Mouse (Mus musculus): Measurements from ENCODE around the gene Gast. TPM values are rescaled to one million over a fixed set of nuclear protein-coding genes. Genes with fewer than 3 reads are reported as not detected.
"Not testable (repeated sequence)": the region's sequence is repeated elsewhere in the genome, so short reads cannot be mapped to it uniquely, and the experiment has no call there.

Gene Gast
- total RNA-seq, 2 experiments from 2014 or later: not detected

GRCm38 (mm10) chr11:100355972-100356818 is 22.0 kb downstream of the Gast start, which contains the start of gene Hap1:
Hap1 (minus strand) TSS chr11:100356128.
- DNase-seq (ENCODE audit: low spot score in 2 of 2): peak; percentile 66 to 76
- intact Hi-C loops (cut with DNase I): loop anchor here (5.0 kb wide), 1 partner anchor 116 kb away; the partner anchor contains the start of gene Klhl11

GRCm38 (mm10) chr11:100356819-100357211 is 22.6 kb downstream of the Gast start:
- DNase-seq (ENCODE audit: low spot score in 2 of 2): no peak
- intact Hi-C loops (cut with DNase I): loop anchor here (5.0 kb wide), 1 partner anchor 115 kb away; the partner anchor contains the start of gene Klhl11

GRCm38 (mm10) chr11:100357408-100357807 is 23.2 kb downstream of the Gast start:
- intact Hi-C loops (cut with DNase I): loop anchor here (5.0 kb wide), 1 partner anchor 115 kb away; the partner anchor contains the start of gene Klhl11
- DNase-seq (ENCODE audit: low spot score in 2 of 2): no peak

DNA sequence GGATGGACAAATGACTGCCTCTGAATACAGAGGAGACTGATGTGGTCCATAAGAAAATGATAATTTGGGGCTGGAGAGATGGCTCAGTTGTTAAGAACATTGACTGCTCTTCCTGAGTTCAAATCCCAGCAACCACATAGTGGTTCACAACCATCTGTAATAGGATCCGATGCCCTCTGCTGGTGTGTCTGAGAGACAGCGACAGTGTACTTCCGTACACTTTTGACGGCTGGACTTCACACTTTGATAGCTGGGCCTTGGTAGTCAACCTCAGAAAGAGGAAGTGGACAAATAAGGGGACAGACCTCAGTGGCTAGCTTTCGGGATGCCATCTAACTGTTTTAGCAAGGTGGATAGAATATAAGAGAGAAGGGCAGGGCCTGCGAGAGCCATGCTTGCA is 26.0 kb downstream of the Gast start:
- intact Hi-C loops (cut with DNase I): no loop called here
- no peak for DNase-seq (ENCODE audit: low spot score in 2 of 2)

- DNase-seq (ENCODE audit: low spot score in 2 of 2); intact Hi-C loops (cut with DNase I): not testable (repeated sequence)
Measured at GRCm38 (mm10) chr11:100361059-100361458, 26.9 kb downstream of the Gast start.

DNA sequence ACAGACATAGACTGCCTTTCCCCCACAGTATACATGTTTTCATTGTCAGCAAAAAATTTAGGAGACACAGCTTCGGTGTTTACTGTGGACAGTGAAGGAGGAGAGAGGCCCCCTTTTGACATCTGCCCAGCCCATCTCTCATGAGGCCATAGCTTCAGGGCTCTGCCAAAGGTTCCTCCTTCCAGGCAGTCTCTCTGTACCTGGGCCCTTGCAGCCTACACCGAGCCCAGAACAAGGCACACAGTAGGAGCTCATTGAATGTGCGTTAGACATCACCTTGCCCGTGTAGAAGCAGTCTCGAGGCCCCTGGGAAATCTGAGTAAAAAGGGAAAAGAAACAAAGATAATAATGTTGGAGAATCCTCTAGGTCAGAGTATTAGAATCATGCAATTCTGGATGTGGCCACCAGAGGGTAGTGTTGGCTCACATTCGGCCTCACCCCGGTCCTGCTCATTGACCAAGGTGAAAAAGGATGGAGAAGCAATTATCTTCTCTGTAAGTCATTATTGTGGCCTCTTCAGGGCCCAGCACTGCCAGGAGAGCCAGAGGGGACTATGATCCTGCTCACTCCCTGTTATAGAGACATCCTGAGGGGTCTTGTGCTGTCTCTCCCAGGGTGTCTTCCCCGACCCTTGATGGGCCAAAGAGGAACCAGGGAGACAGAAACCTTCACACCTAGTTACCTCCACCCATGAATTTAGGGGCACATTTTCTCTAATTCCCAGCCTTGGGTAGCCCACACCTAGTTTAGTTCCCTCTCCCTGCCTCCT is 28.2 kb downstream of the Gast start:
- peak; percentile 75 to 87 for DNase-seq (ENCODE audit: low spot score in 2 of 2)
- intact Hi-C loops (cut with DNase I): loop anchor here (2.0 kb wide), 1 partner anchor 46 kb away; no protein-coding TSS in a partner anchor

- intact Hi-C loops (cut with DNase I): loop anchor here (2.0 kb wide), 1 partner anchor 46 kb away; no protein-coding TSS in a partner anchor
Measured at GRCm38 (mm10) chr11:100362979-100363562, 28.9 kb downstream of the Gast start.

DNA sequence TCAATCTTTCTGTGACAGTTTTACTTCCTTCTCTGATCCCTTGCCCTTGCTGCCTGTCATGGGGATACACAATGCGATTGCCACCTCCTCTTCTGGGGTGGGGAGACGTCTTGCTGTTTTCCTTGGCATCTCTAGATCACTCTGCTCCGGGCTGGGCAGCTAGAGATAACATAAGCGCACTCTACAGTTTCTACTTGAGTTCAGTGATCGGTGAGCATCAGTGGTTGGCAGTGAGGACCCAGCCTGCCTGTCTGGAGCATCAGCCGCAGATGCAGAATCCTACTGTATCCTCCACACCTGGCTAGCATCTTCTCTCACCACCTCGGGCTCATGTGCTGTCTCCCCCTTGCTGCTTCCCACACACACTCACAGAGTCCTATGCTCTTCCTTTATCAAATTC is 34.9 kb downstream of the Gast start:
- intact Hi-C loops (cut with DNase I): no loop called here
- no peak for DNase-seq (ENCODE audit: low spot score in 2 of 2)

More at GRCm38 (mm10) chr11:100362979-100363562, 28.9 kb downstream of the Gast start:
- DNase-seq (ENCODE audit: low spot score in 2 of 2): peak; percentile 63 to 71

- DNase-seq (ENCODE audit: low spot score in 2 of 2): no peak
- intact Hi-C loops (cut with DNase I): no loop called here
Measured at GRCm38 (mm10) chr11:100369822-100370221, 35.6 kb downstream of the Gast start.

DNA sequence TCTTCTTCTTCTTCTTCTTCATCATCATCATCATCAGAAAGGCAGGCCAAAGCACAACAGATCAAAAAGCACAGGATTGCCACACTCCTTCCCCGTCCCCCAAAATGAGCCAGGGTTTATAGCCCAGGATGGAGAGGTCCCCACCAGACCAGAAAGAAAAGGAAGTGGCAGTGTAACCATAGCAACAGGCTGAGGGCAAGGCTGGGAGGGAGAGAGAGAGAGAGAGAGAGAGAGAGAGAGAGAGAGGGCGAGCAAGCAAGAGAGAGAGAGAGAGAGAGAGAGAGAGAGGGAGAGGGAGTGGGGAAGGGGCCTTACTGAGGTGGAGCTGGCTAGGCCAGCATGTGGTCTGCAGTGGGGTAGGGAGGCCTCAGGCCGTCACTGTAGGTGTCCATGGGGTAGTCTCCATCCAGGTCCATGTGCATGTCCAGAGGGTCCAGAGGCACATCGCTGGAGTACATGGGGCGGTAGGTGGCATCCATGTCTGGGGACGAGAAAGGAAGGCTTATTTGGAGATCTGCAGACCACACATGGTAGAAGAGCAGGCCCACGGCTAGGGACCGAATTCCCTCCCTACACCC is 37.9 kb downstream of the Gast start:
- no peak for DNase-seq (ENCODE audit: low spot score in 2 of 2)
- intact Hi-C loops (cut with DNase I): no loop called here

DNA sequence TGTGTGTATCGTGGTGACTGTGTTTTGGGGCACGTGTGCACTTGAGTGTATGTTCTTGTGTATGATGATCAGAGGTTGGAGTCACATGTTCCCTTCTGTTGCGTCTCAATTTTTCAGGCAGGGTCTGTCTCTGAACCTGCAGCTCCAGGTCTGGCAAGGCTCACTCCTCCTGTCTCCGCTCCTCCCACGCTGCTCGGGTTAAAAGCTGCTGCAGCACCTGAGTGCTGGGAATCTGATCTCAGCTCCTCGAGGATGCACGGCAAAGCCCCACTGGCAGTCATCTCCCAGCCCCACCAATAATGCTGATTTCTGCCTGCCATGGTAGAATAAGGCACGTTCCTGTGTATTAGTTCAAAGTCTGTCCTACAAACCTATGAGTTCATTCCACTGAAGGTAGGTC is 40.9 kb downstream of the Gast start:
- intact Hi-C loops (cut with DNase I): no loop called here
- DNase-seq (ENCODE audit: low spot score in 2 of 2): no peak

DNA sequence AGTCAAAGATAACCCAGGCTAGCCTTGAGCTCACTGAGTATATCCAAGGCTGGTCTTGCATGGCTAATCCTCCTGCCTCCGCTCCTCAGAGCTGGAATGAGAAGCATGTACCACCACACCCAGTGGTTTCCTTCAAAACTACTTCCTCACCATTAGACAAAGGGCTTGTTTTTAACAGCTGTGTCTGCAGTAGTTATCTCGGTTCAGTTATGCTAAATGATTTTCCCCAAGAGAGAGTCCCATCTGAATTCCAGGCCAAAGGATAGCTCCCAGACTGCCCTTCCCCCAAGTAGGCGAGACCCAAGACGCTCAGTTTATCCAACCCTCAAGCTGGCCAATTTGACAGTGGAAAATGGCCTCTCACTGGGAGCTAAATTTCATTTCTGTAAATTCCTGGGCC is 41.8 kb downstream of the Gast start:
- DNase-seq (ENCODE audit: low spot score in 2 of 2): no peak
- intact Hi-C loops (cut with DNase I): no loop called here

- intact Hi-C loops (cut with DNase I): no loop called here
Measured at GRCm38 (mm10) chr11:100376746-100377389, 42.7 kb downstream of the Gast start.

DNA sequence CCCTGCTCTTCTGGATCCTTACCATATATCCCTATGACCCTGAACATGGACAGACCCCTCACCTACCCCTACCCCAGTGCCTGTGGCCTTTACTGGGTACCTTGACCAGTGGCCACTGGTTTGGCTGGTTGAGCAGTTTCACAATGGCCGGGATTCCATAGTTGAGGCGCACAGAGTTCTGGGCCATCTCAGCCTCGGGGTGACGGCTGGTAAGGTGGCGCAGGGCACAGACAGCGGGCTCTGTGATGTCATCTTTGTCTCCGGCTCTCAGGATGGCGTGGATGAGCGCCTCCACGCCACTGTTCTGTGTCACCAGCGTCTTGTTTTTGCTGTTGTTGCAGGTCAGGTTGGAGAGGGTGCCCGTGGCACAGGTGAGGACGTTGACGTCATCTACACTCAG is 43.8 kb downstream of the Gast start:
- intact Hi-C loops (cut with DNase I): no loop called here
- DNase-seq (ENCODE audit: low spot score in 2 of 2): no peak

More at GRCm38 (mm10) chr11:100376746-100377389, 42.7 kb downstream of the Gast start:
- no peak for DNase-seq (ENCODE audit: low spot score in 2 of 2)

- intact Hi-C loops (cut with DNase I): no loop called here
Measured at GRCm38 (mm10) chr11:100378446-100378845, 44.2 kb downstream of the Gast start.

GRCm38 (mm10) chr11:100379311-100379710 is 45.1 kb downstream of the Gast start:
- DNase-seq (ENCODE audit: low spot score in 2 of 2): no peak
- intact Hi-C loops (cut with DNase I): no loop called here

More at GRCm38 (mm10) chr11:100378446-100378845, 44.2 kb downstream of the Gast start:
- no peak for DNase-seq (ENCODE audit: low spot score in 2 of 2)

- no peak for DNase-seq (ENCODE audit: low spot score in 2 of 2)
- intact Hi-C loops (cut with DNase I): no loop called here
Measured at GRCm38 (mm10) chr11:100382682-100383081, 48.5 kb downstream of the Gast start.

GRCm38 (mm10) chr11:100385016-100385415 is 50.8 kb downstream of the Gast start:
- DNase-seq (ENCODE audit: low spot score in 2 of 2): no peak
- intact Hi-C loops (cut with DNase I): no loop called here

GRCm38 (mm10) chr11:100386586-100386985 is 52.4 kb downstream of the Gast start:
- intact Hi-C loops (cut with DNase I): no loop called here

More at GRCm38 (mm10) chr11:100386586-100386985, 52.4 kb downstream of the Gast start:
- DNase-seq (ENCODE audit: low spot score in 2 of 2): no peak
